Mouse (Mus musculus) central nervous system, embryonic 14 days (tissue): Measurements from ENCODE around the gene Xlr3b. TPM values are rescaled to one million over a fixed set of nuclear protein-coding genes. Genes with fewer than 3 reads are reported as not detected.

Experiments
- polyA plus RNA-seq: library from polyadenylated mRNA; depleted of rRNA; stranded (reverse); fragments of >200 nt; gene quantifications from 2 replicates; pipeline ENCODE4 v1.2.3, GENCODE M21; 2012; rRNA removed

Xlr3b gene
- 10.9 and 11.3 TPM in 2 replicates for polyA plus RNA-seq

DNA sequence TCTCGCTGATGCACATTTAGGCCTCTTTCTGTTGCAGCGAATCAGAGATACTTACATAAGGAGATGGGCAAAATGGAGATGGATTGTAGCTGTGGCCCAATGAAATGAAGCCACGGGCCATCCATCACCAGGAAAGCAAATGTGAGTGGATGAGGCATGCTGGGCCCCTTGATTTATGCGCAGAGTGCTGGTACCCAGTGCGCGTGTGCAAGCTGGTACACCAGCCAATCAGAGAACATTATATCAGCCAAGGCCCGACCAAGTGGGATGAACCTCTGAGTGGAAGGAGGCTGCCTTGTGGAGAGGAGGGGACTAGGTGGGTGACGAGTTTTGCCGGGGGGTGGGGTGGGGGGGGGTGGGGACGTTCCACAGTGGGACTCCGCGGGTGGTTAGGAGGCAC, at the start of gene Xlr3b:
Xlr3b (plus strand) TSS at position 274 of the 400 bp plus-strand sequence.

DNA sequence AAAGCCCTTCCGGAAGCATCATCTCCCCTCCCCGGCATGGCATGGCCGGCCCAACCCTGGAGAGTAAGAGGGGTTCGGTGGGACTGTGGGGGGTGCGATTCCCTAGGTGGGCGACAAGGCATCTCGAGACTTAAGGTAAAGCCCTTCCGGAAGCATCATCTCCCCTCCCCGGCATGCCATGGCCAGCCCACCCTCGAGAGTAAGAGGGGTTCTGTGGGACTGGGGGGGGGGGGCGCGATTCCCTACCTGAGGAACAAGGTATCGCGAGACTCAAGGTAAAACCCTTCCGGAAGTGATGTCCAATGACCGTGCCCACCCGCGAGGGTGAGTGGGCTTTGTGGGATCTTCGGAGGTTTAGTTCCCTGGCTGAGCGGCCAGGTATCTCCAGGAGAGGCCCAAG, 43.5 kb upstream of the Xlr3b start, which contains the start of gene Xlr5b:
Xlr5b (plus strand) TSS at position 301 of the 400 bp plus-strand sequence.

DNA sequence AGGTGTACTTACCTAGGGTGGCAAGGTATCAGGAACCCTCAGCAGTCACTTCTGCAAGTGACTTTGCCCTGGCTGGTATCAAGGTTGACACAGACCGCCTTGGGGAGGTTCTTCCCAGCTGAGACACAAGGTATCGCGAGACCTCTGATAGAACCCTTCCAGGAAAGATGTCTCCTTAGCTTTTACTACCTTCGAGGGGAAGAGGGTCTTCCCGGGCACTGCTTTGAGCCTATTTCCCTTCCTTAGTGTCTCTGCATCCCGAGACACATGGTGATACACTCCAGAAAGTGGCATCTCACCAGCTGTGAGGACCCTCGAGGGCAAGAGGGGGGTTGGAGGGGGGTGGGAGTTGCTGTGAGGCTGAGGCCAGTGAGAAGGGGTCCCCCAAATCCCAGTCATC, 42.7 kb upstream of the Xlr3b start, which contains the start of gene DXBay18:
DXBay18 (minus strand) TSS at position 101 of the 400 bp plus-strand sequence.

DNA sequence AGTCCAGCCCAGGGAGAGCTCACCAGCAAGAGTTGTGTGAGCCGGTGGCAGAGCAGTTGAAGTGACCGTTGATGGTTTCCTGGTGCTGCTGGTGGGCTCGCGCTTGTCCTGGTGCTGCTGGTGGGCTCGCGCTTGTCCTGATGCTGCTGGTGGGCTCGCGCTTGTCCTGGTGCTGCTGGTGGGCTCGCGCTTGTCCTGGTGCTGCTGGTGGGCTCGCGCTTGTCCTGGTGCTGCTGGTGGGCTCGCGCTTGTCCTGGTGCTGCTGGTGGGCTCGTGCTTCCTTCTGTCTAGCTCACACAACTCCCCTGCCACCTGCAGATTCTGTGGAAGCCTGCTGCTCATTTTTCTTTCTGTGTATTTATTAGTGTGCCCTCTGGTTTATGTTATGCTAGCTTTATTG, 15.1 kb upstream of the Xlr3b start, which contains the start of gene Spin2d:
Spin2d (minus strand) TSS at position 101 of the 400 bp plus-strand sequence.

DNA sequence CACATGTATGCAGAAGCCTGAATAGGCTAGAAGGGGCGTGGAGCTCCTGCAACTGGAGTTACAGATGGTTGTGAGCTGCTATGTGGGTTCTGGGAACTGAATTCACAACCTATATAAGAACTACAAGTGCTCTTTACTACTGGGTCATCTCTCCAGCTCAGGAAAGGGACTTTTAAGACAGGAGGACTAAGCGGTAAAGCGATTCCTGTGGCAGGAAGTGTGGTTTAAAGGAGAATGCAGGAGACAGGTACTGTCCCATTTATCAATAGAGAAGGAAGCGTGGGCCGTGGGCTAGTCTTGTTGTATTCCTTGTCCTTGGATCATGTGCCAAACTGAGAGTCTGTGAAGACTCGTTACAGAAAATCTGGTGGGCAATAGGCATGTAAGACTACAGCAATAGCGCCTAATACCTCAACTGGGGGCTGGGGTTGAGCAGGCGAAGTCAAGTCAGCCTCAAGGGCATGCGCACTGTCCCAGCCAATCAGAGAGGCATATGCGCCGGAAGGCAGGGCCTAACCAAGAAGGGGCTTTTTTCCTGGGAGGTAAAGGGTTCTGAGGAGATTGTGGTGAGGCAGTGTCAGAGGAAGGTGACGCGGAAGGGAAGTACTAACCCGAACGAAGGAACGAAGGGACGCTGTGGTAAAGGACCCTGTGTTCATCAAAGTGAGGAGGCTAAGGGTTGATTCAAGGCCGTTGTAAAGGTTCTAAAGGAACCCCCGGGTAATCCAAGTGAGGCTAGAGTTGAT, 22.0 kb downstream of the Xlr3b start, which contains the start of gene Xlr4b:
Xlr4b (plus strand) TSS at position 515 of the 746 bp plus-strand sequence.

DNA sequence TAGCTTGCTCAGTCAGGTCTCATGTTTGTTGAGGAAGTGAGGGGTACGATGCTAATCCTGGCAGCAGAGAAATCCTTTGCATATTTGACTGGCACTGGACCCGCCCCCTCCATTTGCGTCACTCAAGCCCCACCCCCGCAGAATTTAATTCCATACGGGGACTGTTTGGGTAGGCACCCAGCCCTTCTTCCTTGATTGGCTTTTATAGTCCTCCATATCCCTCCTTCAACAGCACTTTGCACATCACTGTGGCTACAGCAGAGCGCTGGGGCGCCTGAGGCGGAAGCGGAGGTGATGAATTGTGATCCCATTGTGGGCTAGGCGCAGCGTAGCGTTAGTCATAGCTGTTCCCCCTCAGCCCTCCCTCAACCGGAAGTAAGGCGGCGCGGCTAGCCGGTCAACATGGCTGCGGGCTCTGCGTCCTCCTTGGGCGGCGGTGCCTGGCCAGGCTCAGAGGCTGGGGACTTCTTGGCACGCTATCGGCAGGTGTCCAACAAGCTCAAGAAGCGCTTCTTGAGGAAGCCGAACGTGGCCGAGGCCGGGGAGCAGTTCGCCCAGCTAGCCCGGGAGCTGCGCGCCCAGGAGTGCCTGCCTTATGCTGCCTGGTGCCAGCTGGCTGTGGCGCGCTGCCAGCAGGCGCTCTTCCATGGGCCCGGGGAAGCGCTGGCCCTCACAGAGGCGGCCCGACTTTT, 36.1 kb downstream of the Xlr3b start, which contains the start of gene F8a:
F8a (plus strand) TSS at position 378 of the 692 bp plus-strand sequence.

DNA sequence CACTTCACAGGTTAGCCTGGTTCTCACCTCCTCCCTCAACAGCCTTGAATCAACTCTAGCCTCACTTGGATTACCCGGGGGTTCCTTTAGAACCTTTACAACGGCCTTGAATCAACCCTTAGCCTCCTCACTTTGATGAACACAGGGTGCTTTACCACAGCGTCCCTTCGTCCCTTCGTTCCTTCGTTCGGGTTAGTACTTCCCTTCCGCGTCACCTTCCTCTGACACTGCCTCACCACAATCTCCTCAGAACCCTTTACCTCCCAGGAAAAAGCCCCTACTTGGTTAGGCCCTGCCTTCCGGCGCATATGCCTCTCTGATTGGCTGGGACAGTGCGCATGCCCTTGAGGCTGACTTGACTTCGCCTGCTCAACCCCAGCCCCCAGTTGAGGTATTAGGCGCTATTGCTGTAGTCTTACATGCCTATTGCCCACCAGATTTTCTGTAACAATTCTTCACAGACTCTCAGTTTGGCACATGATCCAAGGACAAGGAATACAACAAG, 50.9 kb downstream of the Xlr3b start, which contains the start of gene Xlr4c:
Xlr4c (minus strand) TSS at position 310 of the 505 bp plus-strand sequence.

Other genes with a start within 250 kb of the Xlr3b start
- 1.7 and 6.1 TPM in 2 replicates for gene Zfp185, start 204.9 kb upstream of the Xlr3b start, polyA plus RNA-seq
- 0.05 and 0.14 TPM in 2 replicates for gene Pnma5, start 155.1 kb upstream of the Xlr3b start, polyA plus RNA-seq
- gene Pnma3, start 127.4 kb upstream of the Xlr3b start, polyA plus RNA-seq, result 12.2 and 12.7 TPM in 2 replicates
- gene Xlr4a, start 109.7 kb upstream of the Xlr3b start, polyA plus RNA-seq, result 0.81 and 0.97 TPM in 2 replicates
- gene Xlr3a, start 95.1 kb upstream of the Xlr3b start, polyA plus RNA-seq, result 3.7 and 4.6 TPM in 2 replicates
- 0.65 and 0.87 TPM in 2 replicates for gene Gm14685, start 75.2 kb upstream of the Xlr3b start, polyA plus RNA-seq
- not detected in 2 replicates for gene Xlr5b, start 43.4 kb upstream of the Xlr3b start, polyA plus RNA-seq
- gene DXBay18, start 42.8 kb upstream of the Xlr3b start, polyA plus RNA-seq, result 0.38 and 0.63 TPM in 2 replicates
- not detected in 2 replicates for gene Spin2d, start 15.2 kb upstream of the Xlr3b start, polyA plus RNA-seq
- gene Xlr4b, start 22.1 kb downstream of the Xlr3b start, polyA plus RNA-seq, result 0.57 and 0.91 TPM in 2 replicates
- gene F8a, start 36.1 kb downstream of the Xlr3b start, polyA plus RNA-seq, result 13.4 and 14.4 TPM in 2 replicates
- gene Xlr4c, start 50.9 kb downstream of the Xlr3b start, polyA plus RNA-seq, result 0.29 and 0.49 TPM in 2 replicates
- gene Xlr3c, start 73.2 kb downstream of the Xlr3b start, polyA plus RNA-seq, result 0.14 and 0.16 TPM in 2 replicates
- gene Xlr5a, start 100.8 kb downstream of the Xlr3b start, polyA plus RNA-seq, result 0.05 TPM in 1 of 2 replicates, not detected in the other
- gene Xlr5c, start 100.8 kb downstream of the Xlr3b start, polyA plus RNA-seq, result not detected in 2 replicates
- not detected in 2 replicates for gene Gm45015, start 144.6 kb downstream of the Xlr3b start, polyA plus RNA-seq
- gene Zfp275, start 150.4 kb downstream of the Xlr3b start, polyA plus RNA-seq, result 22.3 and 25.1 TPM in 2 replicates
- gene Gm18336, start 206.5 kb downstream of the Xlr3b start, polyA plus RNA-seq, result 0.28 and 0.38 TPM in 2 replicates
- gene Zfp92, start 218.9 kb downstream of the Xlr3b start, polyA plus RNA-seq, result 0.98 and 1.00 TPM in 2 replicates
- 0.11 and 0.12 TPM in 2 replicates for gene Trex2, start 243.1 kb downstream of the Xlr3b start, polyA plus RNA-seq